Mouse (Mus musculus) stomach, embryonic 14.5 days (tissue): ENCODE measurements around the gene Nck1. TPM values are rescaled to one million over a fixed set of nuclear protein-coding genes. Genes with fewer than 3 reads are reported as not detected.

ENCODE experiments used
- ATAC-seq: fragments of 200-750 bp; cut with Nextera tagmentation; 2 replicates; pipeline ENCODE4 v1.8.0; 2017; ENCODE audit warnings: low read depth, moderate TSS enrichment; ENCODE audit not compliant: insufficient number of reproducible peaks, insufficient read depth, low FRiP score
- H3K27ac ChIP-seq: fragments of 300-500 bp; sonication (generic); 2 replicates; pipeline ENCODE4 v1.5.1; 2014; ENCODE audit warnings: mild to moderate bottlenecking, low read length, moderate library complexity, mixed read lengths
- H3K27me3 ChIP-seq: fragments of 300-500 bp; sonication (generic); 2 replicates; pipeline ENCODE4 v1.6.1; 2014; ENCODE audit warnings: low read length, control low read depth, mixed read lengths; ENCODE audit not compliant: control insufficient read depth, insufficient read depth
- H3K36me3 ChIP-seq: fragments of 300-500 bp; sonication (generic); 2 replicates; pipeline ENCODE4 v1.6.1; 2014; ENCODE audit warnings: mild to moderate bottlenecking, control low read depth, low read length, moderate library complexity, mixed read lengths; ENCODE audit not compliant: control insufficient read depth, insufficient read depth
- H3K4me1 ChIP-seq: fragments of 300-500 bp; sonication (generic); 2 replicates; pipeline ENCODE4 v1.6.1; 2014; ENCODE audit warnings: low read length, control low read depth, mixed read lengths; ENCODE audit not compliant: control insufficient read depth, insufficient read depth
- H3K4me2 ChIP-seq: fragments of 300-500 bp; sonication (generic); replicated peaks from 2 replicates; pipeline ENCODE4 v1.6.1; 2014; ENCODE audit warnings: low read depth, low read length, control low read depth
- H3K4me3 ChIP-seq: fragments of 300-500 bp; sonication (generic); 2 replicates; pipeline ENCODE4 v1.5.1; 2014; ENCODE audit warnings: low read depth, low read length, control low read depth
- H3K9ac ChIP-seq: fragments of 300-500 bp; sonication (generic); replicated peaks from 2 replicates; pipeline ENCODE4 v1.6.1; 2014; ENCODE audit warnings: low read depth, mild to moderate bottlenecking, control low read depth, low read length, moderate library complexity, mixed read lengths
- H3K9me3 ChIP-seq: fragments of 300-500 bp; sonication (generic); 2 replicates; pipeline ENCODE4 v1.6.1; 2016; ENCODE audit warnings: low read depth, low read length, control low read depth; ENCODE audit not compliant: control insufficient read depth
- WGBS: fragments of 180-500 bp; shearing (Covaris S2); extraction: QIAGEN DNeasy Blood & Tissue Kit; methylation state at CpG from one replicate; pipeline ENCODE4 v1.1.7; 2014; 5-methylcytosine and 5-hydroxymethylcytosine counted together
- polyA plus RNA-seq: library from polyadenylated mRNA; unstranded; fragments of >200 nt; fragmentation: Nextera tagmentation; extraction: Ambion mirVana; gene quantifications from 2 replicates; pipeline ENCODE4 v1.2.1, GENCODE M21; 2014

Gene Nck1
- polyA plus RNA-seq, result 67.4 and 69.8 TPM in 2 replicates

DNA sequence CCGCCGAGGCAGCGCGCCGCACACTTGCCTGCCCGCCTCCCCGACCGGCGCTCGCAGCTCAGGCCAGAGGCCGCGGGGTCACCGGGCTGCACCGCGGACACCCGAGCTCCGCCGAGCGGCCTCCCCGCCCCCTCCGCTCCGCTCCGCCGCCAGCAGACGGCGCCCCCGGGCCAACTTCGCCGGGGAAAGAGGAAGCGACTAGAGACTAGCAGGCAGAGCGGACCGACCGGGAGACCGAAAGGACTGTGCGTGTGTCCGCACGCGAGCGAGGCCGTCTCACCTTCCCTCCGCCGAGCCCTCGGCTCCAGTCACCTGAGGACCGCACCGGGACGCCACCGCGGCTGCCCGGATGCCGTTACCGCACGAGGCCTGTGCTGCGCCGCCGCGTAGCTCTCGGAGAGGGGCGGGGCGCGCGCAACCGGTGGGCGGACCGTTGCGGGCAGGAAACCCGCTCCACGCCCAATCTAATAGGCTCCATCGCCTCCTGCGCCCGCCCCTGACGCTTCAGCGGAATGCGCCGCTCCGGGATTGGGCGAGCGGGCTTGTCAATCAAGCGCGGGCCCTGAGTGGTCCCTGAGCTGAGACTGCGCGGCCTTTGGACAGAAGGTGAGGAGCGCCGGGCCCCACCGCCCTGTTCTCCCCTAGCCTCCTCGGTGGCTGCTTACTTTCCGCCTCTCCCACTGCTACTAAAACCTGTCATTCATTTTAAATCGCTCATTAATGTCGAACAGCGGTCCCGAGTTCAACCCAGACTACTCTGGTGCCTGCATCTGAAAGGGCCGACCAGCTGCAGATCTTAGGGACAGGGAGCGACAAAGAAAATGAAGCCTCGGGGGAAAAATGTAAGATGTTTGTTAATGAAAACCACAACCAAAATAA lies at the start of gene Nck1:
Nck1 (minus strand) TSS at position 420 of the 879 bp plus-strand sequence.
- Histone ChIP-seq H3K27me3 (no peaks in the 10 kb centered on the region), H3K4me2 (peak within 1 kb of the TSS; percentile 84), H3K9me3 (peaks cover 5% of the 10 kb centered on the region; the same call in 1 of the 2 replicates), H3K4me3 (peak within 1 kb of the TSS; percentile 94), H3K27ac (peak within 1 kb of the TSS; percentile 85), H3K4me1 (peaks cover 11% of the 10 kb centered on the region), H3K9ac (peak within 1 kb of the TSS; percentile 57), H3K36me3 (no peaks in the 10 kb centered on the region)
- ATAC-seq, result peak; percentile 100
- WGBS, result under 1% methylated on average over 77 of the region's 93 CpGs

DNA sequence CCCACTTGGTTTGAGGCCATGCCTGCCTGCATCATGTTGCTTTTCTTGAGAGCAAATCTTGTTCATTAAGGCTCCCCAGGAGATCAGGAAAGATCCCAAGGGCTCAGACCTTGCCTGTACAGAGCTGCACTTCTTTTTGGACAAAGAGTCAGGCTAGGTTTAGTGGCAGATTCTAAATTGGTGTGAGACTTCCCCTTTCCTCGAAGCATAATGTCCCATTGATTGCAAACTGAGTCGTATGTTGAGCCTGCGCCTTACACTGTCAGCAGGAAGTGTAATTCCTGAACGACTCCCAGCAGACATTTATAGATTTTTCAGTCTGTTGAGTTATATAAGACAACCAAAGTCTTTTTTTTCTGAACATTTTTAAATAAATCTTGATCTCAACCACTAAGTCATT lies 44.5 kb upstream of the Nck1 start:
- no peaks in the 10 kb centered on the region for H3K36me3 ChIP-seq
- H3K9ac ChIP-seq, result no peak overlapping the region
- whole genome bisulfite sequencing, result 58% methylated on average over 4 of the region's 4 CpGs

GRCm38 (mm10) chr9:100584031-100584430 lies 38.1 kb upstream of the Nck1 start:
- Histone ChIP-seq H3K4me2 (no peak overlapping the region), H3K9ac (no peak overlapping the region), H3K4me3 (no peak overlapping the region), H3K27me3 (no peaks in the 10 kb centered on the region), H3K9me3 (no peaks in the 10 kb centered on the region), H3K36me3 (no peaks in the 10 kb centered on the region), H3K4me1 (peaks cover 4% of the 10 kb centered on the region; the same call in 1 of the 2 replicates), H3K27ac (no peak overlapping the region)
- 67% methylated on average over 4 of the region's 4 CpGs for WGBS
- no peak for ATAC-seq

More for the DNA sequence above, 44.5 kb upstream of the Nck1 start:
- H3K27ac ChIP-seq, result no peak overlapping the region
- no peaks in the 10 kb centered on the region for H3K27me3 ChIP-seq
- H3K4me3 ChIP-seq, result no peak overlapping the region
- H3K4me1 ChIP-seq, result no peaks in the 10 kb centered on the region
- no peaks in the 10 kb centered on the region for H3K9me3 ChIP-seq
- H3K4me2 ChIP-seq, result no peak overlapping the region
- no peak for ATAC-seq

DNA sequence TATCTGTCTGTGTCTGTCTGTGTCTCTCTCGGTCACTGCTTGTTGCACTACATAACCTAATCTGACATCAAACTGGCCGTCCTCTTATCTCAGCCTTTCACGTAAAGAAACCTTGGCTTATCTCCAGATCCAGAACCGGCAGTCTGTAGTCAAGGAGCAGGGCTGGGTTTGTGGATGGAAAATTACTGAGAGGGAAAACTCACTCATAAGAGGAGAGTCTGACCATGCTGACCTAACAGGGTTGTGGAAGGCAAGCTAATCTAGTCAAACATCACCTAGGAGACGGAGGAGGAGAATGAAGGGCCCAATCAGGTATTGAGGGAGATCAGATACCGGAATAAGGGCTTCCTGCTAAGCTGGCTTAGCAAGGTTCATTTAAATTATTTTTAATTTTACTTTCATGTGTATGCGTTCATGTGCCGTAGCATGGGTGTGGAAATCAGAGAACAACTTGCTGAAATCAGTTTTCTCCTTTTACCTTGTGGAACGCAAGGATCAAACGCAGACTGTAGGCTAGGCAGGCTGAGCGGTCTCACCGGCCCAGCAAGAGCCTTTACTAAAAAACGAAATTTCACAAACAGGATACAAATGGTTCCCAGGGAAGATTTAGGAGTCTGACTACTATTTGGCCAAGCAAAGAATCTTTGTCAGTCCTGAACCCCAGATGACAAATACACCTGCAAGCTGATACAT lies 37.1 kb upstream of the Nck1 start:
- Histone ChIP-seq H3K9me3 (no peaks in the 10 kb centered on the region), H3K4me2 (no peak overlapping the region), H3K9ac (no peak overlapping the region), H3K4me1 (peaks cover 4% of the 10 kb centered on the region; the same call in 1 of the 2 replicates), H3K27ac (no peak overlapping the region; the same call in 1 of the 2 replicates), H3K27me3 (no peaks in the 10 kb centered on the region), H3K4me3 (no peak overlapping the region), H3K36me3 (no peaks in the 10 kb centered on the region)
- 52% methylated on average over 13 of the region's 13 CpGs for WGBS
- peak; percentile 90 for ATAC-seq

DNA sequence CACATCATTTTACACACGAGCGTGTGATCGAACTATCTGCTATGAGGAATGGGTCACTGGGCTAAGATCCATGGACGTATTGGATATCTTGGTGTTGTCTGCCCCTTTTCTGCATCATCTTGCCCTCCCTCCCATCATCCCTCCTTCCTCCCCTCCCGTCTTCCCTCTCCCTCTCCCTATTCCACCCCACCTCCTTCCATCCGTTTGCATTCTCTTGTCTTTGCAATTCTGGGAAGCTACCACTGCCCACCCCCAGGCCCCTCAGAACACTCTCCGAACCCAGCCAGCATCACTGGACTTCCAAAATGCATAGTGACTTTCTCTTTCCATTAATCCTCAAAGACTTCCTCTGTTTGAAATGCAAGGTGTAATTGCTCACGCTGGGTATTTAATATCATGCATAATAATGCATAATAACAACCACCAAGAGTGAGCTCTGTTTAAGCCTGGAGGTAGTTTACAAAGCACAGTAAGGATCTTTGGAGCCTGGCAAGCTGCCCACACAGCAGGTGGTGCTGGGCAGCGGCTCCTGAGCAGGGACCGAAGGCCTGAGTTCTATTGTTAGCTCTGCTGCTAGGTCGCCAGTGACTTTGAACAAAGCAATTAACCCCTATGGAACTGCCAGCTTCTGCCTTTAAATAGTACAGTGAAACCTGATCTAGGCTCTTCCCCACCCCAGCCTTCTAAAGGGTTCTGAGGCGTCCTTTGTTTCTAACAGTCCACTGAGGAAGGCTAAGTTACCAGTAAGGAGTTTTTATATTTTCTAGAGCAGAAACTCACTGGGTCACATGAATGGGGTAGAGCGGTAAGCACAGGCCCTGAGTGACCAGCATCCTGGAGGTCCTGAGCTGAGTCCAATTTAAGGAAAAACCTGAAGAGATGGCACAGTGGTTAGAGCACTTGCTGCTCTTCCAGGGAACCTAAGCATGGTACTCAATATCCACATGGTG lies 35.9 kb upstream of the Nck1 start:
- H3K4me3 ChIP-seq, result no peak overlapping the region
- H3K9me3 ChIP-seq, result no peaks in the 10 kb centered on the region
- H3K9ac ChIP-seq, result no peak overlapping the region
- H3K4me2 ChIP-seq, result no peak overlapping the region
- H3K4me1 ChIP-seq, result peaks cover 4% of the 10 kb centered on the region; the same call in 1 of the 2 replicates
- 0 out of 2 replicates have a peak, but pooled peaks have one; percentile 33 for ATAC-seq
- H3K27me3 ChIP-seq, result no peaks in the 10 kb centered on the region
- 46% methylated on average over 13 of the region's 13 CpGs for WGBS
- H3K27ac ChIP-seq, result no peak overlapping the region; the same call in 1 of the 2 replicates
- H3K36me3 ChIP-seq, result no peaks in the 10 kb centered on the region

- ATAC-seq, result no peak
- no peaks in the 10 kb centered on the region for H3K27me3 ChIP-seq
- 68% methylated on average over 20 of the region's 20 CpGs for WGBS
- H3K4me2 ChIP-seq, result no peak overlapping the region
- H3K27ac ChIP-seq, result no peak overlapping the region
- H3K36me3 ChIP-seq, result no peaks in the 10 kb centered on the region
- H3K9me3 ChIP-seq, result no peaks in the 10 kb centered on the region
- H3K4me3 ChIP-seq, result no peak overlapping the region
- no peak overlapping the region for H3K9ac ChIP-seq
- H3K4me1 ChIP-seq, result peaks cover 4% of the 10 kb centered on the region; the same call in 1 of the 2 replicates
These were observed 34.3 kb upstream of the Nck1 start for GRCm38 (mm10) chr9:100580196-100580740.

DNA sequence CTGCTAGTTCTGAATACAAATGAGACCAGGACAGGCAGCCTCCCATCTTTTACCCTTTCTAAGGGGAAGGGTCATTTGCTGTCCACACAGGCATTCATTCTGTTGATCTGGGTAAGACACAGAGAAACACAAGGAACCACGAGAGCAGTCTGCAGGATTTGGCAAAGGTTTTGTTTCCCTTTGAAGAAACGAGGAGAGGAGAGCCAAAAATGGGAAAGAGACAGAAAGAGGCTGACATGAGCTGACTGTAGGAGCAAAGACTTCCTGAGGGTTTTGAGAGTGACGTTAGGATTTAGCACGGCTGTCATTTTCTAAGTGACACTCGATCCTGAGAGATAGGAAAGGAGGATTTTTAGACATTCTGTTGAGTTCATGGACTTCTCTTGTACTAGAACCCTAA lies 28.0 kb upstream of the Nck1 start:
- H3K36me3 ChIP-seq, result no peaks in the 10 kb centered on the region
- no peak overlapping the region for H3K9ac ChIP-seq
- H3K4me3 ChIP-seq, result no peak overlapping the region
- 54% methylated on average over 5 of the region's 5 CpGs for WGBS
- H3K27me3 ChIP-seq, result no peaks in the 10 kb centered on the region
- no peak for ATAC-seq
- peaks cover 7% of the 10 kb centered on the region; the same call in 1 of the 2 replicates for H3K4me1 ChIP-seq
- H3K27ac ChIP-seq, result no peak overlapping the region
- no peaks in the 10 kb centered on the region for H3K9me3 ChIP-seq
- no peak overlapping the region for H3K4me2 ChIP-seq
